Mouse (Mus musculus): ENCODE results near the gene Tmem242. TPM values are rescaled to one million over a fixed set of nuclear protein-coding genes. Genes with fewer than 3 reads are reported as not detected.

Tmem242 gene
- polyA plus RNA-seq, 2 experiments = 34.2 to 122 TPM

DNA sequence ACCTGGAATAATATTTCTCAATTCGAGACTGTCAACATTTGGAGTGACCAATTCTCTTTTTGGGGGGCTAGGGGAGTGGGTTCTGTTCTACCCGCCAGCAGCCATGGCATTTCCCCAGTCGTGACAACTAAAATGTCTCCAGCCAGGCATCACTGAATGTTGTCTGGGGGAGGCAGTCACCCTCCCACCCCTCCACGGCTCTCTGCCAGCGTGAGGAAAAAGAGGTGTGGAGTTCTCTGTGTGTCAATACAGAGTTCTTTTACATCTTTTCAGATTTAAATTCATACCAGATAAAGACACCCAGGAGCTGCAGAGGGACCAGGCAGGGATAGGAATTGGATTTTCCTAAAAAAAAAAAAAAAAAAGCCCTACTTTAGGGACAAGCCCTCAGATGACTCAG, 43.8 kb downstream of the Tmem242 start:
- WGBS = 74% methylated on average over 5 of the region's 5 CpGs
- no peak overlapping the region for H3K4me3 ChIP-seq (replicated peaks; ENCODE audit: low read length)
- TF ChIP-seq POLR2A (IDR thresholded peaks at IDR 0.05; ENCODE audit: borderline replicate concordance, extremely low read depth, insufficient read depth, insufficient read length) = no peak
- no peak overlapping the region for H3K9ac ChIP-seq (ENCODE audit: low read depth, low read length, severe bottlenecking)
- no peak overlapping the region for H3K4me2 ChIP-seq (replicated peaks; ENCODE audit: low read depth, low read length, severe bottlenecking)
- H3K9me3 ChIP-seq (ENCODE audit: control insufficient read depth, low read length) = no peaks in the 10 kb centered on the region
- no peaks in the 10 kb centered on the region for H3K36me3 ChIP-seq (ENCODE audit: control insufficient read depth, insufficient read depth, low read length)
- no peaks in the 10 kb centered on the region for H3K4me1 ChIP-seq (ENCODE audit: control insufficient read depth, insufficient read depth, low read length)
- H3K27me3 ChIP-seq (ENCODE audit: control insufficient read depth, insufficient read depth, low read length) = no peaks in the 10 kb centered on the region
- H3K27ac ChIP-seq (replicated peaks; ENCODE audit: low read depth, low read length) = no peak overlapping the region
- ATAC-seq (ENCODE audit: low FRiP score, low read depth) (no peak), DNase-seq (ENCODE audit: low spot score) (no peak)

DNA sequence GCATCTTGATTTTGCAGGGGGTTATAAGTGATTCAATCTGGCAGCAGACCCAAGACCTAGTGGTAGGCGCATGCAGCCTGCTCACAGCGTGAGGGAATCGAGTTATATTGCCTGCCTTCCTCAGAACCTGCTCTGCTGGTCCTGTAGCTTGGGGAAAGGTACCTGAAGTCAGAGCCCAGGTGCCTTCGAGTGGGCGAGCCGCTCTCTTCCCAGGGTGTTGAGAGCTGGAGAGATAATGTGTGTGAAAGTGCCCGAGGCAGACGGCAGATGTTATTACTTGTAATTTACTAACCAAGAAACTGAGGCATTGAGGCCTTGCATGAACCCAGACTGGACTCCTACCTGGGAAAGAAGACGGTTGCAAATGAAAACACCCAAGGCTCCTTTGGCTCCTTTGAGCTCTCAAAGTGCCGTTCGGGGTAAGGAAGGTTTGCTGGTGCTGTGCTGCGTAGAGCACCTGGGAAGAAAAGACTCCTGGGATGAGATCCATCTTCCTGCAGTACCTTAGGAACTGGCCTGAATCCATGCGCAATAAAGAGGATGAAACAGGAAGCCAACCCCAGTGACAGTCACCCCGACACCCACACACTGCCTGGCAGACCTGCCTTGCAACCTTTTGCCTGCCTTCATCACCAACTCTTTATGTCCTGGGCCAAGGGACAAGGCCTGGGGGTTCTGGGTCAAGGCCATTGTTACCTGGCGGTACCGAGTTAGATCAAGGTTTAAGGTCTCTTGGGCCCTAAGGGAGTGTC, 44.4 kb downstream of the Tmem242 start:
- no peak overlapping the region for H3K27ac ChIP-seq (replicated peaks; ENCODE audit: low read depth, low read length)
- WGBS = 77% methylated on average over 16 of the region's 16 CpGs
- peak; percentile 15 for DNase-seq (ENCODE audit: low spot score)

DNA sequence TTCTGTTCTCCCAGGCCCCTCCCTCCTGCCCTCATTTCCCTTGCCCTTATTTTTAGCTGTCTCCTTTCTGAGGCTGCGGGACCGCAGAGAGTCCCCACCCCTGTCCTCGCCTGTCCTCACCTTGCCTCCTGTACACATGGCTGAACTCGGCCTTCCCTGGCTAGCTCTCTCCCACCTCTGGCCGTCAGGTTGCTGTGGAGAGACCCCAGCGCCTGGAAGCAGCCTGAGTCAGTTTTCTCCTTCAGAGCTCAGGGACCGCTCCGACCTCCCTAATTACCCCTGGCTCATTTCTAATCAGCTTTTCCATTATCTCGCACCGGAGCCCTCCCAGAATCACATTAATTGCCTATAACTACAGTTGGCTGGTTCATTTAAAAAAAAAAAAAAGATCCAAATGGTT, 49.4 kb downstream of the Tmem242 start:
- DNase-seq (ENCODE audit: low spot score) (no peak), ATAC-seq (ENCODE audit: low FRiP score, low read depth) (no peak)
- Histone ChIP-seq H3K9me3 (ENCODE audit: control insufficient read depth, low read length) (no peaks in the 10 kb centered on the region), H3K9ac (ENCODE audit: low read depth, low read length, severe bottlenecking) (no peak overlapping the region), H3K4me3 (replicated peaks; ENCODE audit: low read length) (no peak overlapping the region), H3K4me2 (replicated peaks; ENCODE audit: low read depth, low read length, severe bottlenecking) (no peak overlapping the region), H3K36me3 (ENCODE audit: control insufficient read depth, insufficient read depth, low read length) (no peaks in the 10 kb centered on the region), H3K4me1 (ENCODE audit: control insufficient read depth, insufficient read depth, low read length) (no peaks in the 10 kb centered on the region), H3K27ac (replicated peaks; ENCODE audit: low read depth, low read length) (no peak overlapping the region), H3K27me3 (ENCODE audit: control insufficient read depth, insufficient read depth, low read length) (no peaks in the 10 kb centered on the region)
- WGBS = 54% methylated on average over 10 of the region's 10 CpGs
- no peak for TF ChIP-seq POLR2A (IDR thresholded peaks at IDR 0.05; ENCODE audit: borderline replicate concordance, extremely low read depth, insufficient read depth, insufficient read length)

More for the DNA sequence above, 44.4 kb downstream of the Tmem242 start:
- no peak for ATAC-seq (ENCODE audit: low FRiP score, low read depth)
- no peaks in the 10 kb centered on the region for H3K36me3 ChIP-seq (ENCODE audit: control insufficient read depth, insufficient read depth, low read length)
- H3K9me3 ChIP-seq (ENCODE audit: control insufficient read depth, low read length) = no peaks in the 10 kb centered on the region
- no peak overlapping the region for H3K4me2 ChIP-seq (replicated peaks; ENCODE audit: low read depth, low read length, severe bottlenecking)
- no peak for TF ChIP-seq POLR2A (IDR thresholded peaks at IDR 0.05; ENCODE audit: borderline replicate concordance, extremely low read depth, insufficient read depth, insufficient read length)
- no peaks in the 10 kb centered on the region for H3K27me3 ChIP-seq (ENCODE audit: control insufficient read depth, insufficient read depth, low read length)
- no peak overlapping the region for H3K9ac ChIP-seq (ENCODE audit: low read depth, low read length, severe bottlenecking)
- no peaks in the 10 kb centered on the region for H3K4me1 ChIP-seq (ENCODE audit: control insufficient read depth, insufficient read depth, low read length)
- no peak overlapping the region for H3K4me3 ChIP-seq (replicated peaks; ENCODE audit: low read length)

DNA sequence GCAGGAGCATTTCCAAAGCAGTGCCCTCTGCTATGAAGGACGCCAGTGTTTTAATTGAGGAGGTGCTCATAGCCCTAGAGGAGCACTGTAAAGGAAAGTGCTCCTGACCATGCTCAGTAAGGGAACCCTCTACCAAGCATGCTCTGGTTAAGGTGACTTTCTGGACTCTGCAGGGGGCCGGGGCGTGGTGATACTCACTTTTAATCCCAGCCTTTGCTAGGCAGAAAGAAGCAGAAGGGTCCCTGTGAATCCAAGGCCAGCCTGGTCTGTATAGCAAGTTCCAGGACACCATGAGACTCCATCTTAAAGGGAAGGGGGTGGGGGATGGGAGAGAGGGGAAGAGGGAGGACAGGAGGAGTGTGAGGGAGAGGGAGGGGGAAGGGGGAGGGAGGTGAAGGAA, 51.7 kb downstream of the Tmem242 start:
- no peak overlapping the region for H3K9ac ChIP-seq (ENCODE audit: low read depth, low read length, severe bottlenecking)
- no peak for TF ChIP-seq POLR2A (IDR thresholded peaks at IDR 0.05; ENCODE audit: borderline replicate concordance, extremely low read depth, insufficient read depth, insufficient read length)
- no peaks in the 10 kb centered on the region for H3K27me3 ChIP-seq (ENCODE audit: control insufficient read depth, insufficient read depth, low read length)
- H3K9me3 ChIP-seq (ENCODE audit: control insufficient read depth, low read length) = no peaks in the 10 kb centered on the region
- H3K27ac ChIP-seq (replicated peaks; ENCODE audit: low read depth, low read length) = no peak overlapping the region
- H3K4me1 ChIP-seq (ENCODE audit: control insufficient read depth, insufficient read depth, low read length) = no peaks in the 10 kb centered on the region
- H3K4me2 ChIP-seq (replicated peaks; ENCODE audit: low read depth, low read length, severe bottlenecking) = no peak overlapping the region
- ATAC-seq (ENCODE audit: low FRiP score, low read depth) (no peak), DNase-seq (ENCODE audit: low spot score) (no peak)
- H3K36me3 ChIP-seq (ENCODE audit: control insufficient read depth, insufficient read depth, low read length) = no peaks in the 10 kb centered on the region
- H3K4me3 ChIP-seq (replicated peaks; ENCODE audit: low read length) = no peak overlapping the region
- 60% methylated on average over 3 of the region's 3 CpGs for WGBS

DNA sequence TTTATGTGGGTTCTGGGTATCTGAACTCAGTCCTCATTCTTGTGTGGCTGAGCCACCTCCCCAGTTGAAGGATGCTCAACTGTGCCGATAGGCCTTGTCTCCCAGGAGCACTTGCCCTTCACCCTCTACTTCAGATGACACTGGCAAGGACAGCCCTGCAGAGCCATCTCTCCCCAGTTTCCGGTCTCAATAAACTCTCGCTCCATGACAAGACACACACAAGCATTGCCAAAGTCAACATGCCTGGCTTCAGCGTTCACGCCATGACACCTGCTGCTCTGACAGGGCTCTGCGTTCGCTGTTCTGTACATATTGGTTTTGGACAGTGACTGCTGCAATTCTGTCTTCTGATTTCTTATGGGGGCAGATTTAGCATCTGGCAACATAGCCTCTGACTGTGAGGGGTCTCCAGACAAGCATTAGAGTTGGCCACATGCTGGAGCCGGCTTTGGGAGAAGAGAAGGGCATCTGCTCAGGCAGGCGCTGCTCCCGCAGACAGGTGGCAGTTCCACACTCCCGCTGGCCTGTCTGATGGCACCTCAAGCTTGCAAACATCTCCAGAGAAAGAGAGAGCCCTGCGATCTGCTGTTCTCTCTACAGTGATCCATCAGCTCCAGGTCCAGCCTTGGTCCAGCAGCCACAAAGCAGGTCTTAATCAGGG, 53.0 kb downstream of the Tmem242 start:
- Histone ChIP-seq H3K27ac (replicated peaks; ENCODE audit: low read depth, low read length) (no peak overlapping the region), H3K9me3 (ENCODE audit: control insufficient read depth, low read length) (no peaks in the 10 kb centered on the region), H3K4me1 (ENCODE audit: control insufficient read depth, insufficient read depth, low read length) (no peaks in the 10 kb centered on the region), H3K9ac (ENCODE audit: low read depth, low read length, severe bottlenecking) (no peak overlapping the region), H3K4me2 (replicated peaks; ENCODE audit: low read depth, low read length, severe bottlenecking) (no peak overlapping the region), H3K4me3 (replicated peaks; ENCODE audit: low read length) (no peak overlapping the region), H3K36me3 (ENCODE audit: control insufficient read depth, insufficient read depth, low read length) (no peaks in the 10 kb centered on the region), H3K27me3 (ENCODE audit: control insufficient read depth, insufficient read depth, low read length) (no peaks in the 10 kb centered on the region)
- ATAC-seq (ENCODE audit: low FRiP score, low read depth) (no peak), DNase-seq (ENCODE audit: low spot score) (no peak)
- WGBS = 84% methylated on average over 12 of the region's 12 CpGs
- no peak for TF ChIP-seq POLR2A (IDR thresholded peaks at IDR 0.05; ENCODE audit: borderline replicate concordance, extremely low read depth, insufficient read depth, insufficient read length)

All from limb, embryonic 14.5 days (tissue).